Mouse (Mus musculus): ENCODE results near the gene Dll3.
"Not testable (repeated sequence)": the region's sequence is repeated elsewhere in the genome, so short reads cannot be mapped to it uniquely, and the experiment has no call there.

Dll3 gene

GRCm38 (mm10) chr7:28243943-28244342 lies 58.1 kb downstream of the Dll3 start:
- not testable (repeated sequence) for DNase-seq
